Mouse (Mus musculus): ENCODE measurements around the gene Tssc4.

Tssc4 gene

GRCm38 (mm10) chr7:143068316-143068881 lies 650 bp upstream of the Tssc4 start:
- DNase-seq (ENCODE audit: low spot score): peak; percentile 25

DNA sequence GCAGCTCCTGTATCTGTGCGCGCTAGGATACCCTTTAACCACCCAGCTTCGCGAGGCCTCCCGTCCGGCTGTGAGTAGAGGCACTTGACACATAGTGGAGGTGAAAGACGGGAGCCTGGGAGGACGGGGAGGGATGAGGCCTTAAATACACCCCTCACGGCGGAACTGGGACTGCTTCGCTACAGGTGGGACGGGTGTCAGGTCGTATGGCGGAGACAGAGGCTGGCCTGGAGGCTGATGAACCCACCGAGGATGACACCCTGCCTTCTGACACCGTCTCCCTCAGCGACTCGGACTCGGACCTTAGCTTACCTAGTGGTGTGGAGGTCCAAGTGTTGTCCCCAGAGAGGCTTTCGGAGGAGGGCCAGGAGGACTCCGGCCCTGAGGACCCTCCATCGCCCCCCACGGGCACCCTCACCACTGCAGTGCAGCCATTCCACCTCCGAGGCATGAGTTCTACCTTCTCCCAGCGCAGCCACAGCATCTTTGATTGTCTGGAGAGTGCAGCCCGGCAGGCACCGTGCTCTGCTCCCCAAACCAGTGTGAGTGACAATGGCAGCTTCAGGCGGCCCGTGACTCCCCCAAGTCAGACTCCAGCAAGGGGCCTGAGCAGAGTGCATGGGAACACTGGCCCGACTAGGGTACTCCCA lies 827 bp downstream of the Tssc4 start:
- peak; percentile 36 for DNase-seq (ENCODE audit: low spot score)

GRCm38 (mm10) chr7:143070506-143071070 lies 1.5 kb downstream of the Tssc4 start:
- no peak for DNase-seq (ENCODE audit: low spot score)

DNA sequence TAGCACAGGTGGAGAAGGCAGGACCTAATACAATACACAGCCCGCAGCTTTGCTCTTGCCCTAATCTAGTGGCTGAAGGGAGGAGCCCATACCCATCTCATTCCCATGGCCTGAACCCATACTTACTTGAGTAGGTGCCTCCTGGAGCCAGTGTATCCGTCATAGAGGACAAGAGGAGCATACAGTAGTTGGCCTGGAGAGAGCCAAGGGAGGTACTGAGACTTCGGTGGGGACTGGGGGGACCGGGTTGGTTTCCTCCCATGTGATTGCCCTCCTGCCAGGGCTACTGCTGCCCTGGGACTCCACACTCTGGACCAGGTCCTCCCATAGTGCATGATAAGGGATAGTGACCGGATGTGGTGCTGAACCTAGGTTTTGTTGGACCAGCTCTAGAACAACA lies 3.6 kb downstream of the Tssc4 start:
- no peak for DNase-seq (ENCODE audit: low spot score)

DNA sequence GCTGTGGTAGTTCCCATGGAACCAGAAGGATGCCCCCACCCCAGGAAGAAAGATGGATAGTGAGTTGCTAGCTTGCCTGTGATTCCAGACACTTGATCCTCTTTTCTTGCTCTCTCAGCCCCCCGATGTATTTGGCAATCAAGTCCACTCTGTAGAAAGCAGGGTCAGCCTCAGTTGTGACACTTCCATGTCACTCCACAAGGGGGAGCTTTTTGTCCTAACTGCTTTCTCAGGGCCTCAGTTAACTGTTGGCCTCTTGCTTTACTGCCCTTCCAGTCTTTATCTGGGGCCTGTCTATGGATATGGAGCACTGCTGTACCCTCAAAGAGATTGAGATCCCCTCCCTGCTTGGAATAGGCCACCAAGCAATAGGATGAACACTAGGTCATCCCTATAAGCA lies 4.0 kb downstream of the Tssc4 start:
- no peak for DNase-seq (ENCODE audit: low spot score)

DNA sequence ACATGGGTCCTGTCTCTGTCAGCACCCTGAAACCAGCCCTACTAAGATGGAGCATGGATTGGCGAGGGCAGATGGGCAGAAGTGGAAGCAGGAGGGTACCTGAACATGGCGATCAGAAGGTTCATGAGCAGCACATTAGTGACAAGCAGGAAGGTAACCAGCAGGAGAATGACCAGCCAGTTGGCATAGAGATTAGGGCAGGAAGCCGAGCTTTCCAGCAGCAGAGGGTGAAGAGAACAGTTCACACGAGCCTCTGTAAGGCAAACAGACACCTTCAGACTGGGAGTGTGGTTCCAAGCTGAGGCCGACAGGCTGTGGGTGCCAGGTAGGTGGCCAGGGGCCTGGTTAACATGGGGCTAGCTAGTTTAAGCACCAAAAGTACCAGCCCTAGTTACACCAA lies 6.3 kb downstream of the Tssc4 start:
- no peak for DNase-seq (ENCODE audit: low spot score)

DNA sequence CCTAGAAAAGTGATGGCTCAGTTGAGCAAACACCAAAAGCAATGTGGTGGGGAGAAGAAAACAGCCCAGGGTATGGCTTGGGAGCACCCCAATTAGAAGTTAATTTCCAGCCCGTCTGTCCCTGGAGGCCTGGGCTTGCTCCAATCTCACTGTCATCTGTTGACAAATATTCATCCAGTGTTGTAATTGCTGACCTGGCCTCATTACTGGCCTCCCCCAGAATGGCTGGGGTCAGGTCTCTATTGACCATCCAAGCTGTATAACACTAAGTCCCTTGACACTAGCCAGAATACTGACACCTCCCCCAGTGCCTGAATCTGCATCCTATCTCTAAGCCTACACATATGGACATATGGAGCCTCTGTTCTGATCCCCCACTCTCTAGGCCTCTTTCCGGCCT lies 8.3 kb downstream of the Tssc4 start:
- no peak for DNase-seq (ENCODE audit: low spot score)

- DNase-seq (ENCODE audit: low spot score): no peak
Measured at GRCm38 (mm10) chr7:143082024-143082423, 13.0 kb downstream of the Tssc4 start.

DNA sequence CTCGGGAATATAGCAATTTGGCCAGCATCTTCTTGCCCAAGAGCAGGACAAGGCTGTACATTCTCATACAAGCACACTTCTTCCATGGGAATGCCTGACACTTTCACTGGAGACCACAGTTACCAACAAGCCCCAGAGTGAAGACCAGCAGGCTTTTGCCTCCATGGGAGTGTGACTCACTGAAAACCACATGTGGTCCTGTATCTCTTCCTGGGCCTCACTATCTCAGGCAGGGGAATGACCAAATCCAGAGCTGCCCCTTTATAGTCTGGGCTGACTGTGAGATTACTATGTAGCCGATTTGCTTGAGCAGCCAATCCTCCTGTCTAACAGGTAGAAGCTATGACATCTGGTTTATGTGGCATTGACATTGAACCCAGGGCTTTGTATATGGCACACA lies 14.7 kb downstream of the Tssc4 start:
- no peak for DNase-seq (ENCODE audit: low spot score)

- peak; percentile 65 for DNase-seq (ENCODE audit: low spot score)
Measured at GRCm38 (mm10) chr7:143086366-143086765, 17.3 kb downstream of the Tssc4 start.

DNA sequence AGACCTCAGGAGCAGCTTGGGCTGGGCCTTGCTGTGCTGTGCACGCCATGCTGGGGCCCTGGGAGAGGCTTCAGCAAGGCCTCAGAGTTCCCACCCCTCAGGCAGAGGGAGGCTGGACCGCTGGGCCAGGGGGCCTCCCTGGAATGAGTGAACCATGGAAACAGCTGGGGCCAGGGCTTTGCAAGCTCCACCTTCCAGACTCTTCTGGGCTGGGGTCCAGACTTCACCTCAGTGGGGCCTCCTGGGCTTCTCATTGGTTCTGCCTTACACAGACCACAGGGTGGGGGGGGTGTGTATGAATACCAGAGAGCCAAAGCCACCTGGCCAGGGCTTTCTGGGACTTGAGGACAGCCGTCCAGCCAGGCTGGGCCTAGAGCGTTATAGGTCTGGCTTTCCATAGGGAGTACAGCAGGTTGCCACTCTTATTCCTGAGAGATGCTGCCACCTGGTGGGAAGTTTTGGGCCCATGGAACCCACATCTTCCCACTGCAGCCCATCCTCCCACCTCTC lies 18.1 kb downstream of the Tssc4 start:
- DNase-seq (ENCODE audit: low spot score): no peak

- DNase-seq (ENCODE audit: low spot score): no peak
Measured at GRCm38 (mm10) chr7:143093847-143094246, 24.8 kb downstream of the Tssc4 start.

GRCm38 (mm10) chr7:143094592-143095553 lies 25.8 kb downstream of the Tssc4 start, which contains the start of gene Trpm5:
Gene Trpm5 (minus strand): TSS chr7:143094642.
- DNase-seq (ENCODE audit: low spot score): peak; percentile 68

DNA sequence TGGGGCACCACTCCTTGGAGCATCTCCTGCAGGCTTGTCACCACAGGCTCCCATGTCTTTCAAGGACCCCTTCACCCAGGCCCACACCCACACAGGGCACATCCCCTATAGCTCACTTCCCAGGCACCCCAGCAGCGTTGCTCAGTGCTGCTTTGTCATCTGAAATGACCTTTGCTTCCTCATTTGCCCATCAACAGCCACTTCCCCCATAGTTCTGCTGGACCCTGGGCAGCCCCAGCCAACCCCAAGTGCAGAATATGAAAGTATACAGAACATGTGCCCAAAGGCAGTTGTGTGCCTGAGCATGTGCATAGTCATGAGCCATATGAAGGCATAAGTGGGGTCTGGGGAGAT lies 26.5 kb downstream of the Tssc4 start:
- no peak for DNase-seq (ENCODE audit: low spot score)

DNA sequence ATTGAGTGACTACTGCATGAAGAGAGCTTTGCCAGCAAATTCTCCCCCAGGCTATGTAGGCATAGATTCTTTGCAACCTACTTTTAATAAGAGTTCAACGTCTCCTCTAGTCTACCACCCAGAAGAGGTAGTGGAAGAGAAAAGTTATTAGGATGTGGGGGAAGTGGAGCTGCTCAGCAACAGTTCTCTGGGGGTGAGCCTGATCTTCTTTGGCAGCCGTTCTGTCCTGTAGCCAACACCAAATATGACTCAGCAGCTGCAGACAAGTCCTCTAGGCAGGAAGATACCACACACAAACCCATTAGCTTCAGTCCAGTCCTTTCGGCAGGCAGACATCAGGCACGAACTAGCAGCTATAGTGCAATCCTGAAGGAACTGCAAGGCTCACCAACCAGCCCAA lies 31.7 kb downstream of the Tssc4 start:
- no peak for DNase-seq (ENCODE audit: low spot score)

GRCm38 (mm10) chr7:143105258-143105897 lies 36.3 kb downstream of the Tssc4 start:
- DNase-seq (ENCODE audit: low spot score): no peak

GRCm38 (mm10) chr7:143106062-143106461 lies 37.0 kb downstream of the Tssc4 start, which contains the start of gene Kcnq1:
Gene Kcnq1 (plus strand): TSS chr7:143106362.
- no peak for DNase-seq (ENCODE audit: low spot score)

DNA sequence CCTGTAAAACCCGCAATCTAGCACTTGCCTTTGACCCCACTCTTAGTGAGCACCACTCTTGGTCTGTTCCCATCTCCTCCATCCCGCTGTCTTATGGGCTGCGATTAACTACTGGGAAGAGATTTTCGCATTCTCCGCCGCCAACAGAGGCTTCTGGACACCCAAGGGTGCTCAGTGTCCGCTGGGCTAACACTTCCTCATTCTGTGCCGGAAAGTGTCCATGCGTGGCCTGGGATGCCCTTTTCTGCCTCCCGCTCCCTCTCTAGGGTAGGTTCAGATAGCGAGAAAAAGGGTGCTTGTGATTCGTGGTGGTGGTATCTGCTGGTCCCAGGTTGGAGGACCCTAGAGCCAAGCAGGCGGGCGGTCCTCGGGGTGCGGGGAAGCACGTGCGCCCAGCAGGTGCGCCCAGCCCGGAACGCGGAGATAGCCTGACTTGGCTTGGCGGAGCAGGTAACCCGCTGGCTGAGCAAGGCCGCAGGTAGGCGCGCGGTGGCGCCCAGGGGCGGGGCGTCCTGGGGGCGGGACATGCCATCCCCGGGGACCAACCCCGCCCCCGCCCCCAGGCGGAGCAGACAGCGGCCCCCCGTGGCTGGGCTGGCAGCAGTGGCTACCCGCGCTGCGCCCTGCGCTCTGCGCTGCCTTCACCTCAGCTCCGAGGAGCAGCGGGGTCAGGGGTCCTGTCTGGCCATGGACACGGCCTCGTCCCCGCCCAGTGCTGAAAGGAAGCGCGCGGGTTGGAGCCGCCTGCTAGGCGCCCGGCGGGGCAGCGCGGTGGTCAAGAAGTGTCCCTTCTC lies 37.8 kb downstream of the Tssc4 start:
- peak; percentile 38 for DNase-seq (ENCODE audit: low spot score)

DNA sequence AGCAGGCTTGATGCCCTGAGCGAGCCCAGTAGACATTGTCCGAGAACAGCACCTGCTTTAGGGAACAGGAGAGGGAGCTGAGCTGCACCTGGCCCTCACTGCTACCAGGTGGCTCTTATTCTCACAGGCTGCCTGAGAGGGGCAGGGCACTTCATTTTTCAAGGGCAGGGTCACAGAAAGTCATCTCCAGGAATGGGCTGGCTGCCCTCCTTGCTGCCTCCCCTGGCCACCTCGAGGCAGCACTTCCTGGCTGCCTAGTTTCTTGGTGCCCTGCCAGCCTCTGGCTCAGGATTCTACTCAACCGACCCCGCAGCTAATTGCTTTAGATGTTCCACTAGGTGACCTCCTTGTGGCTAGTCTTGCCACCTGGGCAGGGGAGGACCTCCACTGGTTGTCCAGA lies 39.2 kb downstream of the Tssc4 start:
- no peak for DNase-seq (ENCODE audit: low spot score)

DNA sequence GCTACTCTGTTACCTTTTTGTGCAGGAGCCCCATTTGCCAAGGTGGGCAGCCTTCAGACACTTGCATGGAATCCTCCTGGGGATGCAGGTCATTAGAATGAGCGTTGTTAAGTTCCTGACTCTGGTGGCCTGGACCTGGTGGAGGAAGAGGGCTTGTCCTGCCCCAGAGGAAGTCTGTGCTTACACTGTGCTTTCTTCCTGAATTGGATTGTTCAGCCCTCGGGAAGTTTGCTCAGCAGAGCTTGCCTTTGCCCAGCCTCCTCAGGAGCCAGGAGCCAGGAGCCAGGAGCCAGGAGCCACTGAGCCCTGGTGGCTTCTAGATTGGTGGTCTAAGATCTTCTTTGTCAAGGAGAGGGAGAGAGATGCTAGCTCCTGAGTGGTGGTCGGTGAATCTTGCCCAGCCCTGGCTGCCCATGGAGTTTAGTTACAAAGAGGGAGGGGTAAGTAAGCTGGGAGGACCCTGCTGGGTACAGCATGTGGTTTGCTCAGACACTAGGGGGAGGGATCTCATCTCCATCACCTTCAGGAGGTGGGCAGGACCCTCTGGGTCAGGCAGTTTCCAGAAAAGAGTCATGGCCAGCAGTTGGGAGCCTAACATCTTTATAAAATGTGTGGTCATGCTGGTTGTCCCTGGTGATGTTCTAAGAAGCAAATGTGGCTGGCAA lies 40.1 kb downstream of the Tssc4 start:
- DNase-seq (ENCODE audit: low spot score): no peak

- DNase-seq (ENCODE audit: low spot score): no peak
Measured at GRCm38 (mm10) chr7:143109696-143110095, 40.6 kb downstream of the Tssc4 start.

Data from urinary bladder, postnatal 25 days (tissue).